Mouse (Mus musculus) CH12.LX (cell line): ENCODE data around the gene Tyk2.

Experiments used
- CTCF ChIP-seq, 2 experiments: IDR thresholded peaks in 1 of 2; conservative IDR thresholded peaks in 1 of 2; 2 replicates each; pipeline ENCODE4 v1.5.1; 2011 to 2012; ENCODE audit warnings: low read depth in 2 of 2, low read length in 2 of 2, improper control_type of control experiment in 1 of 2, inconsistent platforms in 1 of 2, mild to moderate bottlenecking in 1 of 2, moderate library complexity in 1 of 2
- ELF1 ChIP-seq: IDR thresholded peaks from 2 replicates; pipeline ENCODE4 v1.6.1; 2014; ENCODE audit warnings: low read depth, mild to moderate bottlenecking, inconsistent platforms, low read length, improper control_type of control experiment

GRCm38 (mm10) chr9:21125502-21126258 is 5.4 kb downstream of the Tyk2 start:
- TF ChIP-seq CTCF (conservative IDR thresholded peaks at IDR 0.05 in 1 of 2, IDR thresholded peaks at IDR 0.05 in 1 of 2; ENCODE audit: low read depth in 2 of 2, low read length in 2 of 2), result no peak
- TF ChIP-seq ELF1, result peak; percentile 9; the same call in 1 of the 2 replicates
